11 mouse cellular contexts compared by ENCODE assay signal in genomic region chrX:50569087-50569486, GRCm38 (mm10).
DNase-seq lines count a peak whose midpoint lies in the region; ATAC-seq and TF ChIP-seq lines count a peak whose summit lies in the region.
"Had no signal": no experiment of that assay in that cellular context is flagged by ENCODE, and none has a peak within 500 bp of the region (broad histone marks: within the 10 kb centered on the region; RNA-seq: fewer than 3 reads in every experiment).

No protein-coding gene starts in this region.

- no peaks in the 10 kb centered on the region for H3K36me3 ChIP-seq in kidney, postnatal 0 days (ENCODE audit: insufficient read depth, low read length)
- no peaks in the 10 kb centered on the region for H3K36me3 ChIP-seq in MEL (ENCODE audit: control insufficient read depth in 1 of 2, insufficient read depth in 2 of 2, low read length in 2 of 2)
- peaks cover 63% of the 10 kb centered on the region for H3K36me3 ChIP-seq in limb, embryonic 10.5 days

- ATAC-seq in kidney, postnatal 0 days (replicated peaks; ENCODE audit: low FRiP score, low read depth): no peak
- ATAC-seq in megakaryocyte-erythroid progenitor cell, adult 5-6 weeks (replicated peaks; ENCODE audit: low FRiP score, low TSS enrichment, poor library complexity, severe bottlenecking): no peak
- ATAC-seq in megakaryocyte, adult 5-6 weeks (ENCODE audit: poor library complexity, severe bottlenecking): no peak

- no peak overlapping the region for H3K4me2 ChIP-seq in kidney, postnatal 0 days (ENCODE audit: low read length)
- H3K4me2 ChIP-seq: embryonic facial prominence, embryonic 12.5 days; heart, embryonic 15.5 days had no signal

- no peak for TF ChIP-seq POLR2A in MEL (IDR thresholded peaks at IDR 0.05; ENCODE audit: control insufficient read depth in 1 of 2, insufficient read depth in 1 of 2, low read depth in 1 of 2, low read length in 2 of 2, poor library complexity in 1 of 2)

- H3K9me3 ChIP-seq in kidney, postnatal 0 days (replicated peaks; ENCODE audit: low read length): no peaks in the 10 kb centered on the region
- no peaks in the 10 kb centered on the region for H3K9me3 ChIP-seq in MEL (replicated peaks; ENCODE audit: insufficient read depth, low read length)
- H3K9me3 ChIP-seq in limb, embryonic 10.5 days (replicated peaks): no peaks in the 10 kb centered on the region
- H3K9me3 ChIP-seq: embryonic facial prominence, embryonic 12.5 days; heart, embryonic 15.5 days had no signal

- peak; percentile 44 for DNase-seq in cerebellum, adult 11 months
- no peak for DNase-seq in cerebellum, adult 11-12 months
- peak; percentile 24 for DNase-seq in kidney, postnatal 0 days (ENCODE audit: low spot score)
- no peak for DNase-seq in kidney, postnatal 10 days
- DNase-seq in MEL (ENCODE audit: low read depth, low spot score): peak; percentile 3
- DNase-seq in limb, embryonic 10.5 days (ENCODE audit: low spot score): peak; percentile 38

- TF ChIP-seq CTCF in kidney, postnatal 0 days (IDR thresholded peaks at IDR 0.05; ENCODE audit: low read depth): peak; percentile 62
- TF ChIP-seq CTCF in MEL (IDR thresholded peaks at IDR 0.05 in 2 of 3, conservative IDR thresholded peaks at IDR 0.05 in 1 of 3; ENCODE audit: control insufficient read depth in 1 of 3, insufficient read depth in 1 of 3, low read depth in 2 of 3, low read length in 3 of 3, poor library complexity in 1 of 3, severe bottlenecking in 1 of 3): no peak

- H3K27ac ChIP-seq in kidney, postnatal 0 days: no peak overlapping the region
- no peak overlapping the region for H3K27ac ChIP-seq in MEL (ENCODE audit: control insufficient read depth, low read depth, low read length)
- no peak overlapping the region for H3K27ac ChIP-seq in limb, embryonic 10.5 days
- H3K27ac ChIP-seq: embryonic facial prominence, embryonic 12.5 days; heart, embryonic 15.5 days; macrophage had no signal

- H3K4me1 ChIP-seq in kidney, postnatal 0 days (replicated peaks; ENCODE audit: insufficient read depth, low read length): no peaks in the 10 kb centered on the region
- H3K4me1 ChIP-seq in MEL (ENCODE audit: control insufficient read depth in 1 of 2, insufficient read depth in 2 of 2, low read length in 2 of 2): no peaks in the 10 kb centered on the region
- H3K4me1 ChIP-seq in limb, embryonic 10.5 days: no peaks in the 10 kb centered on the region
- H3K4me1 ChIP-seq: embryonic facial prominence, embryonic 12.5 days; heart, embryonic 15.5 days had no signal

- H3K79me2 ChIP-seq in MEL (ENCODE audit: control insufficient read depth, insufficient read depth, low read length, poor library complexity): no peaks in the 10 kb centered on the region

- WGBS in kidney, postnatal 0 days: 47% methylated on average over 6 of the region's 6 CpGs
- 77% methylated on average over 6 of the region's 6 CpGs for WGBS in limb, embryonic 10.5 days

- no peak overlapping the region for H3K9ac ChIP-seq in kidney, postnatal 0 days (ENCODE audit: low read depth, low read length)
- no peak overlapping the region for H3K9ac ChIP-seq in MEL (ENCODE audit: control insufficient read depth, low read depth, low read length, poor library complexity, severe bottlenecking)
- H3K9ac ChIP-seq: embryonic facial prominence, embryonic 12.5 days; heart, embryonic 15.5 days had no signal

- no peaks in the 10 kb centered on the region for H3K27me3 ChIP-seq in kidney, postnatal 0 days (ENCODE audit: insufficient read depth, low read length)
- no peaks in the 10 kb centered on the region for H3K27me3 ChIP-seq in MEL (ENCODE audit: control insufficient read depth in 1 of 2, insufficient read depth in 2 of 2, low read length in 2 of 2)
- H3K27me3 ChIP-seq in limb, embryonic 10.5 days (ENCODE audit: low read depth, poor library complexity, severe bottlenecking): no peaks in the 10 kb centered on the region
- H3K27me3 ChIP-seq: embryonic facial prominence, embryonic 12.5 days; heart, embryonic 15.5 days had no signal

- no peak overlapping the region for H3K4me3 ChIP-seq in kidney, postnatal 0 days (replicated peaks; ENCODE audit: low read depth, low read length)
- no peak overlapping the region for H3K4me3 ChIP-seq in MEL (ENCODE audit: control insufficient read depth in 1 of 2, insufficient read depth in 1 of 2, low read depth in 2 of 2, low read length in 2 of 2)
- no peak overlapping the region for H3K4me3 ChIP-seq in limb, embryonic 10.5 days
- H3K4me3 ChIP-seq: embryonic facial prominence, embryonic 12.5 days; heart, embryonic 15.5 days had no signal

- no peak for TF ChIP-seq RAD21 in MEL (IDR thresholded peaks at IDR 0.05; ENCODE audit: low read depth, low read length)

- no peak for TF ChIP-seq EP300 in MEL (IDR thresholded peaks at IDR 0.05; ENCODE audit: low read depth in 1 of 2, low read length in 2 of 2)

TF ChIP-seq in MEL, 35 proteins besides CTCF, POLR2A, EP300 and RAD21:
- TF ChIP-seq MAZ (IDR thresholded peaks at IDR 0.05; ENCODE audit: low read depth, low read length) (no peak), POLR2AphosphoS5 (IDR thresholded peaks at IDR 0.05; ENCODE audit: borderline replicate concordance, low read depth, low read length) (no peak), BHLHE40 (IDR thresholded peaks at IDR 0.05; ENCODE audit: borderline replicate concordance, low read depth, low read length) (no peak), USF1 (IDR thresholded peaks at IDR 0.05; ENCODE audit: low read depth, low read length) (no peak), KAT2A (conservative IDR thresholded peaks at IDR 0.05; ENCODE audit: low read depth, low read length) (no peak), NRF1 (IDR thresholded peaks at IDR 0.05; ENCODE audit: insufficient read depth, low read depth, low read length, poor library complexity, severe bottlenecking) (no peak), GATA1 (IDR thresholded peaks at IDR 0.05; ENCODE audit: low read depth, low read length) (no peak), GABPA (IDR thresholded peaks at IDR 0.05; ENCODE audit: low read depth, low read length) (no peak), MAX (IDR thresholded peaks at IDR 0.05; ENCODE audit: low read length) (no peak), SIN3A (IDR thresholded peaks at IDR 0.05; ENCODE audit: low read length) (no peak), CHD1 (IDR thresholded peaks at IDR 0.05; ENCODE audit: low read depth, low read length) (no peak), ZC3H11A (IDR thresholded peaks at IDR 0.05; ENCODE audit: low read depth, low read length) (no peak), RCOR1 (IDR thresholded peaks at IDR 0.05; ENCODE audit: low read depth, low read length) (no peak), TCF12 (IDR thresholded peaks at IDR 0.05; ENCODE audit: low read depth, low read length) (no peak)

Comparison
In these comparisons a context has a peak if more than half of its experiments do, and no peak if none do; other contexts are left out.
1. DNase-seq: peak in cerebellum, adult 11 months (single experiment), kidney, postnatal 0 days (single experiment), MEL (single experiment) and limb, embryonic 10.5 days (single experiment); none in cerebellum, adult 11-12 months (single experiment) and kidney, postnatal 10 days (single experiment).